Mouse (Mus musculus): ENCODE results near the gene Slc29a1. TPM values are rescaled to one million over a fixed set of nuclear protein-coding genes. Genes with fewer than 3 reads are reported as not detected.

Slc29a1 gene
- polyA plus RNA-seq, 2 experiments from 2014 or later = 82.3 to 85.3 TPM

DNA sequence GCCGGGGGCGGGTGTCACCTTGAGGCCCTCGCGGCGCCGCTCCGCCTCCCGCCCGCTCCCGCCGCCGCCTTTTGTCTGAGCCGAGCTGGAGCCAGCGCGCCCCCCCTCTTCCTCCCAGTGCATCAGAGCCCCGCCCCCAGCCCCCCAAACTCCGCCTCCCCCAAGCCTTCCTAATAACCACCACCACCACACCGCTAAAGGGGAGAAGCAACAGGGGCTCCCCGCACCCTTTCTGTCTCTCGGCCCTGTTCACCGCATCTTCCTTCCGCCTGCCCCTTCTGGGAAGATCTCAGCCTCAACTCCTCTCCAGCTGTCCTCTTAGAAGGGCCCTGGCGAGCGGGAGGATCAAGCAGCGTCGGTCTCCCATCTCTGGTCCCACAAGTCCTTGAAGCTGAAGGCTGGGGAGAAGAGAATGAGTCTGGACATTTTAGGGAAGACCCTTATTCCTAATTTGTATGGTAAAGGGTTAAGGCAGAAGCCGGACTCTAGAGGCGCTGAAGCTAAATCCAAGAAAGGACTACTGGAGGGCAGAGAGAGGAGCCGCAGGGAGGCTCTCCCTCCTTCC is 49.7 kb downstream of the Slc29a1 start, which contains the start of gene Tmem151b:
Tmem151b (minus strand) TSS at position 61 of the 565 bp plus-strand sequence.
- ATAC-seq = no peak

- ATAC-seq = no peak
Observed at GRCm38 (mm10) chr17:45548541-45549512, 50.6 kb downstream of the Slc29a1 start.

DNA sequence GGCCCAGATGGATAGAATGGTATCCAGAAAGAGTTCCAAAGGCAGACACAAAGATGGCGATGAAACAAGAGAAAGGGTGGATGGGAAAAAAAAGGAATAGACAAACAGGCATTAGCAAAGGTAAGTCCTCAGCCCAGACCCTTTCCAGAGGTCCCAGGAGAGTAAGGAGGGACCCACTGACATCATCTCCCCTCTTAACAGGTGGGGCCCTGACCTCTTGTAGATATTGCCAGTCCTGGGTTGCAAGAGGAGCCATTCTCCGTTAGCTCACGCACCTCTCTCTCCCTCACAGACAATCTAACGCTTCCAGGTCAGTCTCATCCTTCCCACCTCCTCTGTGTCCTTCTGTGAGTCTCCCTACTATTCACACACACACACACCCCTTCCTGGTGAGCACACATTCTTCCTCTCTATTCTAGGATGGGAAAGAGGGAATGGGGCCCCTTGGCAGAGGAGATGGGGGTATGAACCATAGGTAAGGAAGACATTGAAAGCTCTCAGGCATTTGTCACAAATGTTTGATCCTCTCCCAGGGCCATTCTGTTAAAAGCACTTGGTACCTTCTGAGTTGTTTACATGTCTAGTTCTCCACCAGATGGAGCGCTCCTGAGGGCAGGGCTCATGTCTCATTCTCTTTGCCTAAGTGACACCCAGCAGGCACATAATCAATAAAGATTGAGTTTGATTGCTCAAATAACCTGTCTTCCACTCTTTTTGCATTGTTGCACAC is 51.8 kb downstream of the Slc29a1 start:
- no peak for ATAC-seq

DNA sequence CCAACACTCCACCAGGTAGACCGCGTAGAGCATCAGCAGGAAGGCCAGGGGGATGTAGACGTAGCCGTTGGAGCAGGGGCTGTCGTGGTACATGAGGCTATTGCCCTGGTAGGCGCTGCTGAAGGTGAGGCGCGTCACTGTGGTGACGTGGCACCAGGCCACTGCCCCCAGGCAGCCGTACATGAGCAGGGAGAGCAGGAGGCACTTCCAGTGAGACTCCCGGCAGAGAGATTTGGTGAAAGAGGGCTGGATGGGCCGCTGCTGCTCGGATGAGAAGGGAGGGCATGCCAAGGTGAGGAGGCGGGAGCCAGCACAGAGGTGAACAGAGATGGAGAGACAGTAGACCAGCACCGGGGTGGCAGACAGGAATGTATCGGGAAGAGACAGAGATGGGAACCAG is 52.5 kb downstream of the Slc29a1 start:
- ATAC-seq = no peak

GRCm38 (mm10) chr17:45545278-45545961 is 54.0 kb downstream of the Slc29a1 start:
- ATAC-seq = no peak

DNA sequence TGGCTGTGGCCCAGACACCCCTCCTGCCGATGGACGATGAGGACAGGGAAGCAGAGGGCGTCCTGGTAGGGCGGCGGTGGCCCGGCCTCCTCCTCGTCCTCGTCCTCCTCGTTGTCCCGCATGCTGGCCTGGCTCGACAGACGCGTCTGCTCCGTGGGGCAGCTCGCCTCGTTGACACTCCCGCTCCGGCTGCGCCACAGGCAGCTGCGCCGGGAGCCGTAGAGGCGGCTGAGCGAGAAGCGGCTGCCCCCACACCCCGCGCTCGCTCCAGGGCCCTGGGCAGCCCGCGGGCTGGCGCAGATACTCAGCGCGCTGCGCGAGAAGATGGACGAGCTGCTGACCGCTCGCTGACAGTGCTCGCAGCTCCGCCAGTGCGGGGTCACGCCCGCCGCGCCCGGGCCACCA is 54.5 kb downstream of the Slc29a1 start:
- no peak for ATAC-seq

GRCm38 (mm10) chr17:45544001-45544872 is 55.2 kb downstream of the Slc29a1 start:
- no peak for ATAC-seq

GRCm38 (mm10) chr17:45543115-45543514 is 56.3 kb downstream of the Slc29a1 start:
- ATAC-seq = no peak

- no peak for ATAC-seq
Observed at GRCm38 (mm10) chr17:45542705-45543104, 56.7 kb downstream of the Slc29a1 start.

DNA sequence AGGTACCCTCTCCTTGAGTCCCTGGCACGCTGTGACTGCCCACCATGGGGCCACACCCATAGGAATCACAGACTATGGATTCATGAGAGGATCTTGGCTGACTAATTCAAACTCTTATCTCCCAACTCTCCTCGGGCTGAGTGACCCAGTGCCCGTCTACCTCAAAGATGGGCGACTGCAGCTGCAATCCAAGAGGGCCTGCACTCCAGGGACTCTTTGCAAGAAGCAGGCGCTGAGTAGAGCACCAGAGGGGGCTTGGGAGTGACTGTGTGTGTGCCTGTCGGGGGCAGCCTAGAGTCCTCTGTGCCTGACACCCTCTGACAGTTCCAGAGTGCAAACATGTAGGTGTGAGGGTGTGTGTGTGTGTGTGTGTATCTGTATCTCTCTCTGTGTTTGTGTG is 57.3 kb downstream of the Slc29a1 start:
- no peak for ATAC-seq

- no peak for ATAC-seq
Observed at GRCm38 (mm10) chr17:45539664-45540063, 59.7 kb downstream of the Slc29a1 start.

GRCm38 (mm10) chr17:45538394-45538793 is 61.0 kb downstream of the Slc29a1 start:
- ATAC-seq = no peak

DNA sequence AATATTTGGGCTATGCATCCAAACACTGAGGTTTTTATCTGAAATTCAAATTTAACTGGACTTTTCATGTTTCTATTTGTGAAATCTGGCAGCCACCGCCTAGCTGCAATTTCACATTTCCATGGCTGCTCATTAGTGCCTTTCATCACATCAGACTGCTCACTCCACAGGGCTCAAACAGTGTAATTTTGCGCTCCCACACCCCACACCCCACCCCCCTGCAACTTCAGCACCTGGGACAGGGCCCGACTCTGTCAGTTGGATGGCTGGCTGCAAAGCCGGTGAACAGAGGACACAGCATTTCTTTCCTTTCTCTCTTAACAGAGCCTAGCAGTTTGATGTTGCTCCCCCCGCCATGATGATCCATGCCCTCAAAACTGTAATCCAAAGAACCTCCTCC is 63.1 kb downstream of the Slc29a1 start:
- no peak for ATAC-seq

Other genes starting within 250 kb of the Slc29a1 start
- 10 to 100 TPM; 61.5 to 69.5 TPM for gene Cdc5l, start 165.9 kb downstream of the Slc29a1 start, polyA plus RNA-seq (2017; shearing (Covaris generic))
- under 1 TPM; 0.43 to 0.74 TPM for gene Spats1, start 124.2 kb downstream of the Slc29a1 start, polyA plus RNA-seq (2017; shearing (Covaris generic))
- gene Aars2, start 92.8 kb downstream of the Slc29a1 start, polyA plus RNA-seq (2017; shearing (Covaris generic)) = 1 to 10 TPM; 2.1 to 3.4 TPM
- not detected for gene Tcte1, start 76.2 kb downstream of the Slc29a1 start, polyA plus RNA-seq (2017; shearing (Covaris generic))
- gene Tmem151b, start 49.9 kb downstream of the Slc29a1 start, polyA plus RNA-seq (2017; shearing (Covaris generic)) = not detected
- 10 to 100 TPM; 28.3 to 50.2 TPM for gene Nfkbie, start 43.9 kb downstream of the Slc29a1 start, polyA plus RNA-seq (2017; shearing (Covaris generic))
- gene Slc35b2, start 35.7 kb downstream of the Slc29a1 start, polyA plus RNA-seq (2017; shearing (Covaris generic)) = 10 to 100 TPM; 27.7 to 33.8 TPM
- 100 to 1,000 TPM; 836 to 982 TPM for gene Hsp90ab1, start 26.3 kb downstream of the Slc29a1 start, polyA plus RNA-seq (2017; shearing (Covaris generic))
- not detected for gene Mymx, start 2.5 kb upstream of the Slc29a1 start, polyA plus RNA-seq (2017; shearing (Covaris generic))
- gene Capn11, start 59.7 kb upstream of the Slc29a1 start, polyA plus RNA-seq (2017; shearing (Covaris generic)) = under 1 TPM in 1 of 2 experiments, not detected in 1; 0.33 TPM
- 10 to 100 TPM; 73.4 to 90.9 TPM for gene Mrpl14, start 86.7 kb upstream of the Slc29a1 start, polyA plus RNA-seq (2017; shearing (Covaris generic))
- gene Tmem63b, start 87.3 kb upstream of the Slc29a1 start, polyA plus RNA-seq (2017; shearing (Covaris generic)) = 1 to 10 TPM; 2.7 to 3.6 TPM
- gene 1600014C23Rik, start 134.2 kb upstream of the Slc29a1 start, polyA plus RNA-seq (2017; shearing (Covaris generic)) = not detected